Mouse (Mus musculus) E14TG2a.4 (cell line): ENCODE measurements around the gene Atp2a3.

Source experiments
- CTCF ChIP-seq: conservative IDR thresholded peaks from 2 replicates; pipeline ENCODE4 v1.5.1; 2014; ENCODE audit warnings: low read length
- POU5F1 ChIP-seq: IDR thresholded peaks from 2 replicates; pipeline ENCODE4 v1.6.1; 2014; ENCODE audit warnings: low read length, borderline replicate concordance

GRCm38 (mm10) chr11:72963789-72964294, 2.9 kb downstream of the Atp2a3 start:
- TF ChIP-seq CTCF (no peak), POU5F1 (no peak)
